Mouse (Mus musculus) kidney, embryonic 15.5 days (tissue): ENCODE results near the gene Rab3gap1. TPM values are rescaled to one million over a fixed set of nuclear protein-coding genes. Genes with fewer than 3 reads are reported as not detected.

ENCODE experiments used
- ATAC-seq: fragments of 200-750 bp; cut with Nextera tagmentation; replicated peaks from 2 replicates; pipeline ENCODE4 v1.8.0; 2017; ENCODE audit warnings: moderate TSS enrichment; ENCODE audit not compliant: low FRiP score
- H3K27ac ChIP-seq: fragments of 300-500 bp; sonication (generic); 2 replicates; pipeline ENCODE4 v1.5.1; 2015; ENCODE audit warnings: mild to moderate bottlenecking, inconsistent platforms
- H3K27me3 ChIP-seq: fragments of 300-500 bp; sonication (generic); 2 replicates; pipeline ENCODE4 v1.6.1; 2015; ENCODE audit warnings: inconsistent platforms
- H3K36me3 ChIP-seq: fragments of 300-500 bp; sonication (generic); 2 replicates; pipeline ENCODE4 v1.6.1; 2015; ENCODE audit warnings: inconsistent platforms
- H3K4me1 ChIP-seq: fragments of 300-500 bp; sonication (generic); 2 replicates; pipeline ENCODE4 v1.6.1; 2015; ENCODE audit warnings: inconsistent platforms
- H3K4me2 ChIP-seq: fragments of 300-500 bp; sonication (generic); 2 replicates; pipeline ENCODE4 v1.6.1; 2015; ENCODE audit warnings: moderate library complexity, mild to moderate bottlenecking, inconsistent platforms
- H3K4me3 ChIP-seq: fragments of 300-500 bp; sonication (generic); replicated peaks from 2 replicates; pipeline ENCODE4 v1.5.1; 2015; ENCODE audit warnings: mild to moderate bottlenecking, inconsistent platforms
- H3K9ac ChIP-seq: fragments of 300-500 bp; sonication (generic); 2 replicates; pipeline ENCODE4 v1.6.1; 2015; ENCODE audit warnings: mild to moderate bottlenecking, inconsistent platforms
- H3K9me3 ChIP-seq: fragments of 300-500 bp; sonication (generic); replicated peaks from 2 replicates; pipeline ENCODE4 v1.6.1; 2016; ENCODE audit warnings: inconsistent platforms
- WGBS: fragments of 180-500 bp; shearing (Covaris S2); methylation state at CpG from one replicate; pipeline ENCODE4 v1.1.7; 2015; ENCODE audit warnings: mixed read lengths; 5-methylcytosine and 5-hydroxymethylcytosine counted together
- polyA plus RNA-seq: library from polyadenylated mRNA; unstranded; fragments of >200 nt; fragmentation: Nextera tagmentation; extraction: Ambion mirVana; gene quantifications from 2 replicates; pipeline ENCODE4 v1.2.1, GENCODE M21; 2015

Rab3gap1 gene
- polyA plus RNA-seq, 1 experiment from 2014 or later, result 23.8 TPM

- Histone ChIP-seq H3K27ac (no peak overlapping the region), H3K36me3 (no peaks in the 10 kb centered on the region), H3K4me1 (no peaks in the 10 kb centered on the region), H3K27me3 (no peaks in the 10 kb centered on the region), H3K9ac (no peak overlapping the region), H3K4me2 (no peak overlapping the region), H3K9me3 (no peaks in the 10 kb centered on the region), H3K4me3 (no peak overlapping the region)
- no peak for ATAC-seq
- WGBS, result 56% methylated on average over 6 of the region's 6 CpGs
Observed at GRCm38 (mm10) chr1:127859799-127860400, 8.7 kb upstream of the Rab3gap1 start.

DNA sequence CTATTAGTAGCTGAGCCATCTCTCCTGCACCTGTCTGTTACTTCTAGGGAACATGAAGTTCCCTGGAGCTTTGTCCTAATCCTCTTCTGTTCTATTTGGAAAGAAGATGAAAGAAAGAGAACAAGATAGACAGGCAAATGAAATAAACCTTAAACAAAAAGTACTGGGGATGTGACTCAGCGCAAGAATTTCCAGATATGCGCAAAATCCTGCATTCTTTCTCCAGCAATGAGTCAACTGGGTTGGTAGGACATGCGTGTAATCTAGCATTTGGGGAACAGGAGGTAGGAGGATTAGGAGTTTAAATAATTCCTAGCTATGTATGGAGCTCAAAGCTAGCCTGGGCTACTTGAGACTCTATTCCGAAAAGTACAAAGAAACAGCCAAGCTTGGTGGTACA, 8.1 kb upstream of the Rab3gap1 start:
- ATAC-seq, result no peak
- no peaks in the 10 kb centered on the region for H3K27me3 ChIP-seq
- no peaks in the 10 kb centered on the region for H3K36me3 ChIP-seq
- no peaks in the 10 kb centered on the region for H3K4me1 ChIP-seq
- 94% methylated on average over 4 of the region's 4 CpGs for WGBS
- no peak overlapping the region for H3K4me3 ChIP-seq
- no peak overlapping the region for H3K4me2 ChIP-seq
- H3K9me3 ChIP-seq, result no peaks in the 10 kb centered on the region
- H3K27ac ChIP-seq, result no peak overlapping the region
- H3K9ac ChIP-seq, result no peak overlapping the region

DNA sequence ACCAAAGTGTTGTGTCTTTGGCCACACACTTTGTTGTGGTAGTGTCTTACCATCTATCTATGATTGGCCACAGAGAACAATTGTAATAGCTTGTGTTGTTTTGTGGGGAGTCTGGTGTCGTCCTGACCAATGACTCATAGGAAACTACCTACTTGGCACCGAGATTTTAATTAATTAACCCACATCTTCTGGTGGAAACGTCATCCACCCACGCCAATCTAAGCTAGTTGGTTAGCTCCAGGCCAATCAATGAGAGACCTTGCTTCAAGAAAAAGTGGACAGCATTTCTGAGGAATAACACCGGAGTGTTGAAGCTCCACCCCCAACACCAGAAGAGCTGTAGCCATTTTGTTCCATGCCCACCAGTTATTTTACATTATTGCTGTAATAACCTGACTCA, 6.7 kb upstream of the Rab3gap1 start:
- no peaks in the 10 kb centered on the region for H3K36me3 ChIP-seq
- 81% methylated on average over 5 of the region's 5 CpGs for WGBS

GRCm38 (mm10) chr1:127863806-127864205, 4.8 kb upstream of the Rab3gap1 start:
- Histone ChIP-seq H3K9me3 (no peaks in the 10 kb centered on the region), H3K27me3 (no peaks in the 10 kb centered on the region), H3K36me3 (no peaks in the 10 kb centered on the region), H3K4me2 (no peak overlapping the region), H3K9ac (no peak overlapping the region), H3K4me3 (no peak overlapping the region), H3K27ac (no peak overlapping the region), H3K4me1 (no peaks in the 10 kb centered on the region)
- ATAC-seq, result no peak
- WGBS, result 44% methylated on average over 7 of the region's 7 CpGs

More for the DNA sequence above, 6.7 kb upstream of the Rab3gap1 start:
- Histone ChIP-seq H3K27me3 (no peaks in the 10 kb centered on the region), H3K9me3 (no peaks in the 10 kb centered on the region), H3K4me1 (no peaks in the 10 kb centered on the region), H3K9ac (no peak overlapping the region), H3K27ac (no peak overlapping the region), H3K4me2 (no peak overlapping the region), H3K4me3 (no peak overlapping the region)
- ATAC-seq, result no peak

GRCm38 (mm10) chr1:127869276-127869675, 703 bp downstream of the Rab3gap1 start:
- Histone ChIP-seq H3K4me3 (peak overlapping the region; percentile 83), H3K9ac (peak overlapping the region; percentile 76), H3K27ac (no peak overlapping the region), H3K4me2 (peak overlapping the region; percentile 66), H3K27me3 (no peaks in the 10 kb centered on the region), H3K4me1 (peaks cover 4% of the 10 kb centered on the region; the same call in 1 of the 2 replicates), H3K9me3 (no peaks in the 10 kb centered on the region), H3K36me3 (peaks cover 25% of the 10 kb centered on the region)
- WGBS, result 26% methylated on average over 8 of the region's 8 CpGs
- no peak; the same call in 1 of the 2 replicates for ATAC-seq

DNA sequence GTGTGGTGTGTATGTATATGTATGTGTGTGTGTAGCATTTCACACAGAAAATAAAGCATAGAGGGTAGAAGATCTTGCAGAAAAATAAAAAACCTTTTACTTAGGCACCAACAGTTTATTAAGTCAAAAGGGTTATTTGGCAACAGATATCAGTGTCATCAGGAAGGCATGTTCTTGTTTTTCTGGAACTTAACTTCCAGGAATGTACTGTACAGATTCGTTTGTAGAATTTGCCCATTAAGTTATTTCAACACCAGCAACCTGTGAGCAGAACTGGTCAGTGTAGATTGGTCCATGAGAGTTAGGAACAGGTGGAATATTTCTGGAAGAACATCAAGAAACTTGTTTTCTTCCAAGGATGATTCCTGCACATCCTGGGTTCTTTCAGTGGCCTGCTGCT, 30.8 kb downstream of the Rab3gap1 start:
- Histone ChIP-seq H3K27me3 (no peaks in the 10 kb centered on the region), H3K9me3 (no peaks in the 10 kb centered on the region), H3K36me3 (peaks cover 20% of the 10 kb centered on the region), H3K4me3 (no peak overlapping the region), H3K9ac (no peak overlapping the region), H3K4me1 (no peaks in the 10 kb centered on the region), H3K27ac (no peak overlapping the region), H3K4me2 (no peak overlapping the region)
- no peak for ATAC-seq
- 70% methylated on average over 1 of the region's 1 CpGs for WGBS

GRCm38 (mm10) chr1:127904774-127905385, 36.3 kb downstream of the Rab3gap1 start:
- ATAC-seq, result peak; percentile 56; the same call in 1 of the 2 replicates
- Histone ChIP-seq H3K9ac (no peak overlapping the region), H3K4me3 (no peak overlapping the region), H3K27me3 (no peaks in the 10 kb centered on the region), H3K4me2 (no peak overlapping the region), H3K36me3 (peaks cover 31% of the 10 kb centered on the region), H3K9me3 (no peaks in the 10 kb centered on the region), H3K4me1 (no peaks in the 10 kb centered on the region), H3K27ac (no peak overlapping the region)
- WGBS, result 61% methylated on average over 2 of the region's 2 CpGs

- Histone ChIP-seq H3K9me3 (no peaks in the 10 kb centered on the region), H3K9ac (no peak overlapping the region), H3K4me3 (no peak overlapping the region), H3K4me2 (no peak overlapping the region), H3K36me3 (peaks cover 41% of the 10 kb centered on the region), H3K27ac (no peak overlapping the region), H3K27me3 (no peaks in the 10 kb centered on the region), H3K4me1 (no peaks in the 10 kb centered on the region)
- 88% methylated on average over 4 of the region's 4 CpGs for WGBS
- no peak for ATAC-seq
Observed at GRCm38 (mm10) chr1:127913116-127913515, 44.5 kb downstream of the Rab3gap1 start.

GRCm38 (mm10) chr1:127915316-127915715, 46.7 kb downstream of the Rab3gap1 start:
- H3K4me3 ChIP-seq, result no peak overlapping the region
- 84% methylated on average over 6 of the region's 6 CpGs for WGBS
- no peak overlapping the region for H3K9ac ChIP-seq
- no peaks in the 10 kb centered on the region for H3K9me3 ChIP-seq
- no peak overlapping the region for H3K4me2 ChIP-seq
- peaks cover 47% of the 10 kb centered on the region for H3K36me3 ChIP-seq
- H3K4me1 ChIP-seq, result no peaks in the 10 kb centered on the region
- H3K27ac ChIP-seq, result no peak overlapping the region
- no peaks in the 10 kb centered on the region for H3K27me3 ChIP-seq
- ATAC-seq, result no peak

GRCm38 (mm10) chr1:127915802-127916201, 47.2 kb downstream of the Rab3gap1 start:
- no peak for ATAC-seq
- H3K27ac ChIP-seq, result no peak overlapping the region
- 71% methylated on average over 1 of the region's 1 CpGs for WGBS

DNA sequence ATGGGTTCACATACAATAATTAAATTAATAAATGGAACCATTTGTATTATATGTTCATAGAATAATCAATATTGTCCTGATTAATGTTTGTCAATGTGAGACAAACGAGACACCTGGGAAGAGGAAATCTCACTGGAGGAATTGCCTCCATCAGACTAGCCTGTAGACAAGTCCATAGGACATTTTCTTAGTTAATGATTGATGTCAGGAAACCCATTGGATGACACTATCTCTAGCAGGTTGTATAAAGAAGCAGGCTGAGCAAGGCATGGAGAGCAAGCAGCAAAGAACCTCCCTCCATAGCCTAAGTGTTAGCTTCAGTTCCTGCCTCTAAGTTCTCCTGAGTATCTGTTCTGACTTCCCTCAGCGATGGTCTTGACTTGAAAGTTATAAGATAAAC, 64.8 kb downstream of the Rab3gap1 start:
- no peak for ATAC-seq

More at GRCm38 (mm10) chr1:127915802-127916201, 47.2 kb downstream of the Rab3gap1 start:
- Histone ChIP-seq H3K4me3 (no peak overlapping the region), H3K36me3 (peaks cover 45% of the 10 kb centered on the region), H3K27me3 (no peaks in the 10 kb centered on the region), H3K9ac (no peak overlapping the region), H3K4me1 (no peaks in the 10 kb centered on the region), H3K4me2 (no peak overlapping the region), H3K9me3 (no peaks in the 10 kb centered on the region)

GRCm38 (mm10) chr1:127934322-127934721, 65.7 kb downstream of the Rab3gap1 start:
- Histone ChIP-seq H3K9ac (no peak overlapping the region), H3K36me3 (peaks cover 78% of the 10 kb centered on the region), H3K4me3 (no peak overlapping the region), H3K4me1 (no peaks in the 10 kb centered on the region), H3K27ac (no peak overlapping the region), H3K9me3 (peaks cover 8% of the 10 kb centered on the region; the same call in 1 of the 2 replicates), H3K4me2 (no peak overlapping the region), H3K27me3 (no peaks in the 10 kb centered on the region)
- no peak for ATAC-seq
- WGBS, result 96% methylated on average over 5 of the region's 5 CpGs

More for the DNA sequence above, 64.8 kb downstream of the Rab3gap1 start:
- no peaks in the 10 kb centered on the region for H3K9me3 ChIP-seq
- WGBS, result 91% methylated on average over 2 of the region's 2 CpGs
- no peak overlapping the region for H3K27ac ChIP-seq
- H3K4me2 ChIP-seq, result no peak overlapping the region
- H3K9ac ChIP-seq, result no peak overlapping the region
- H3K4me3 ChIP-seq, result no peak overlapping the region
- H3K27me3 ChIP-seq, result no peaks in the 10 kb centered on the region
- H3K36me3 ChIP-seq, result peaks cover 70% of the 10 kb centered on the region
- H3K4me1 ChIP-seq, result no peaks in the 10 kb centered on the region
